Mouse (Mus musculus): ENCODE data around the gene Panx3. TPM values are rescaled to one million over a fixed set of nuclear protein-coding genes. Genes with fewer than 3 reads are reported as not detected.
A peak's percentile ranks its signal among the peaks of the same experiment; 100 is the strongest.

Panx3 gene
- polyA plus RNA-seq, 1 experiment from 2014 or later: not detected

- no peaks in the 10 kb centered on the region for H3K4me1 ChIP-seq (ENCODE audit: control insufficient read depth, insufficient read depth, low read length)
- H3K27me3 ChIP-seq (replicated peaks; ENCODE audit: control insufficient read depth, insufficient read depth, low read length): no peaks in the 10 kb centered on the region
- WGBS: 84% methylated on average over 3 of the region's 3 CpGs
- no peak overlapping the region for H3K4me2 ChIP-seq (ENCODE audit: low read depth, low read length)
- no peak for ATAC-seq
- H3K36me3 ChIP-seq (ENCODE audit: control insufficient read depth, insufficient read depth, low read length): no peaks in the 10 kb centered on the region
- no peak overlapping the region for H3K9ac ChIP-seq (ENCODE audit: low read depth, low read length)
- H3K9me3 ChIP-seq (ENCODE audit: control insufficient read depth, low read length): no peaks in the 10 kb centered on the region
- H3K4me3 ChIP-seq (ENCODE audit: low read length): no peak overlapping the region
- H3K27ac ChIP-seq (ENCODE audit: low read length): no peak overlapping the region
Measured at GRCm38 (mm10) chr9:37638721-37639120, 30.3 kb downstream of the Panx3 start.

GRCm38 (mm10) chr9:37636800-37637542, 32.1 kb downstream of the Panx3 start:
- ATAC-seq: no peak
- Histone ChIP-seq H3K4me2 (ENCODE audit: low read depth, low read length) (no peak overlapping the region), H3K4me1 (ENCODE audit: control insufficient read depth, insufficient read depth, low read length) (no peaks in the 10 kb centered on the region), H3K27ac (ENCODE audit: low read length) (no peak overlapping the region), H3K9me3 (ENCODE audit: control insufficient read depth, low read length) (no peaks in the 10 kb centered on the region), H3K4me3 (ENCODE audit: low read length) (no peak overlapping the region), H3K36me3 (ENCODE audit: control insufficient read depth, insufficient read depth, low read length) (no peaks in the 10 kb centered on the region), H3K27me3 (replicated peaks; ENCODE audit: control insufficient read depth, insufficient read depth, low read length) (no peaks in the 10 kb centered on the region), H3K9ac (ENCODE audit: low read depth, low read length) (no peak overlapping the region)
- WGBS: 50% methylated on average over 6 of the region's 6 CpGs

- WGBS: 18% methylated on average over 7 of the region's 7 CpGs
- no peak overlapping the region for H3K4me3 ChIP-seq (ENCODE audit: low read length)
- no peak overlapping the region for H3K9ac ChIP-seq (ENCODE audit: low read depth, low read length)
- no peaks in the 10 kb centered on the region for H3K4me1 ChIP-seq (ENCODE audit: control insufficient read depth, insufficient read depth, low read length)
- H3K27ac ChIP-seq (ENCODE audit: low read length): no peak overlapping the region
- ATAC-seq: no peak
- H3K4me2 ChIP-seq (ENCODE audit: low read depth, low read length): no peak overlapping the region
- H3K9me3 ChIP-seq (ENCODE audit: control insufficient read depth, low read length): no peaks in the 10 kb centered on the region
- H3K36me3 ChIP-seq (ENCODE audit: control insufficient read depth, insufficient read depth, low read length): no peaks in the 10 kb centered on the region
- no peaks in the 10 kb centered on the region for H3K27me3 ChIP-seq (replicated peaks; ENCODE audit: control insufficient read depth, insufficient read depth, low read length)
Measured at GRCm38 (mm10) chr9:37636335-37636734, 32.7 kb downstream of the Panx3 start.

- H3K4me2 ChIP-seq (ENCODE audit: low read depth, low read length): no peak overlapping the region
- no peaks in the 10 kb centered on the region for H3K9me3 ChIP-seq (ENCODE audit: control insufficient read depth, low read length)
- no peak overlapping the region for H3K27ac ChIP-seq (ENCODE audit: low read length)
- ATAC-seq: no peak
- no peaks in the 10 kb centered on the region for H3K27me3 ChIP-seq (replicated peaks; ENCODE audit: control insufficient read depth, insufficient read depth, low read length)
- no peaks in the 10 kb centered on the region for H3K36me3 ChIP-seq (ENCODE audit: control insufficient read depth, insufficient read depth, low read length)
- H3K4me3 ChIP-seq (ENCODE audit: low read length): no peak overlapping the region
- H3K9ac ChIP-seq (ENCODE audit: low read depth, low read length): no peak overlapping the region
- 90% methylated on average over 3 of the region's 3 CpGs for WGBS
- no peaks in the 10 kb centered on the region for H3K4me1 ChIP-seq (ENCODE audit: control insufficient read depth, insufficient read depth, low read length)
Measured at GRCm38 (mm10) chr9:37634269-37634668, 34.8 kb downstream of the Panx3 start.

GRCm38 (mm10) chr9:37632305-37632704, 36.7 kb downstream of the Panx3 start:
- WGBS: 79% methylated on average over 2 of the region's 2 CpGs
- H3K9me3 ChIP-seq (ENCODE audit: control insufficient read depth, low read length): no peaks in the 10 kb centered on the region
- H3K9ac ChIP-seq (ENCODE audit: low read depth, low read length): no peak overlapping the region
- H3K4me1 ChIP-seq (ENCODE audit: control insufficient read depth, insufficient read depth, low read length): no peaks in the 10 kb centered on the region
- H3K4me3 ChIP-seq (ENCODE audit: low read length): no peak overlapping the region
- no peak overlapping the region for H3K27ac ChIP-seq (ENCODE audit: low read length)
- no peak overlapping the region for H3K4me2 ChIP-seq (ENCODE audit: low read depth, low read length)
- H3K36me3 ChIP-seq (ENCODE audit: control insufficient read depth, insufficient read depth, low read length): no peaks in the 10 kb centered on the region
- no peak for ATAC-seq
- no peaks in the 10 kb centered on the region for H3K27me3 ChIP-seq (replicated peaks; ENCODE audit: control insufficient read depth, insufficient read depth, low read length)

GRCm38 (mm10) chr9:37629941-37630340, 39.1 kb downstream of the Panx3 start:
- Histone ChIP-seq H3K27me3 (replicated peaks; ENCODE audit: control insufficient read depth, insufficient read depth, low read length) (no peaks in the 10 kb centered on the region), H3K4me1 (ENCODE audit: control insufficient read depth, insufficient read depth, low read length) (no peaks in the 10 kb centered on the region), H3K4me3 (ENCODE audit: low read length) (no peak overlapping the region), H3K9me3 (ENCODE audit: control insufficient read depth, low read length) (no peaks in the 10 kb centered on the region), H3K4me2 (ENCODE audit: low read depth, low read length) (no peak overlapping the region), H3K36me3 (ENCODE audit: control insufficient read depth, insufficient read depth, low read length) (no peaks in the 10 kb centered on the region), H3K27ac (ENCODE audit: low read length) (no peak overlapping the region), H3K9ac (ENCODE audit: low read depth, low read length) (no peak overlapping the region)
- WGBS: 83% methylated on average over 2 of the region's 2 CpGs
- ATAC-seq: no peak

- Histone ChIP-seq H3K4me3 (ENCODE audit: low read length) (no peak overlapping the region), H3K4me2 (ENCODE audit: low read depth, low read length) (no peak overlapping the region), H3K4me1 (ENCODE audit: control insufficient read depth, insufficient read depth, low read length) (no peaks in the 10 kb centered on the region), H3K27me3 (replicated peaks; ENCODE audit: control insufficient read depth, insufficient read depth, low read length) (no peaks in the 10 kb centered on the region), H3K9me3 (ENCODE audit: control insufficient read depth, low read length) (no peaks in the 10 kb centered on the region), H3K36me3 (ENCODE audit: control insufficient read depth, insufficient read depth, low read length) (no peaks in the 10 kb centered on the region), H3K9ac (ENCODE audit: low read depth, low read length) (no peak overlapping the region), H3K27ac (ENCODE audit: low read length) (no peak overlapping the region)
- ATAC-seq: no peak
- 68% methylated on average over 4 of the region's 4 CpGs for WGBS
Measured at GRCm38 (mm10) chr9:37628581-37628980, 40.5 kb downstream of the Panx3 start.

GRCm38 (mm10) chr9:37627263-37627662, 41.8 kb downstream of the Panx3 start:
- no peak for ATAC-seq
- 98% methylated on average over 1 of the region's 1 CpGs for WGBS

GRCm38 (mm10) chr9:37626103-37626567, 42.9 kb downstream of the Panx3 start:
- peak; percentile 87 for ATAC-seq
- 16% methylated on average over 3 of the region's 3 CpGs for WGBS
- no peak overlapping the region for H3K4me2 ChIP-seq (ENCODE audit: low read depth, low read length)

More at GRCm38 (mm10) chr9:37627263-37627662, 41.8 kb downstream of the Panx3 start:
- Histone ChIP-seq H3K36me3 (ENCODE audit: control insufficient read depth, insufficient read depth, low read length) (no peaks in the 10 kb centered on the region), H3K4me1 (ENCODE audit: control insufficient read depth, insufficient read depth, low read length) (no peaks in the 10 kb centered on the region), H3K27ac (ENCODE audit: low read length) (no peak overlapping the region), H3K9me3 (ENCODE audit: control insufficient read depth, low read length) (no peaks in the 10 kb centered on the region), H3K4me3 (ENCODE audit: low read length) (no peak overlapping the region), H3K27me3 (replicated peaks; ENCODE audit: control insufficient read depth, insufficient read depth, low read length) (no peaks in the 10 kb centered on the region), H3K4me2 (ENCODE audit: low read depth, low read length) (no peak overlapping the region), H3K9ac (ENCODE audit: low read depth, low read length) (no peak overlapping the region)

GRCm38 (mm10) chr9:37625641-37626040, 43.4 kb downstream of the Panx3 start:
- peak; percentile 52 for ATAC-seq
- H3K27me3 ChIP-seq (replicated peaks; ENCODE audit: control insufficient read depth, insufficient read depth, low read length): no peaks in the 10 kb centered on the region
- H3K27ac ChIP-seq (ENCODE audit: low read length): no peak overlapping the region
- WGBS: 51% methylated on average over 7 of the region's 7 CpGs
- H3K4me3 ChIP-seq (ENCODE audit: low read length): no peak overlapping the region
- H3K4me2 ChIP-seq (ENCODE audit: low read depth, low read length): no peak overlapping the region
- no peaks in the 10 kb centered on the region for H3K9me3 ChIP-seq (ENCODE audit: control insufficient read depth, low read length)
- no peaks in the 10 kb centered on the region for H3K4me1 ChIP-seq (ENCODE audit: control insufficient read depth, insufficient read depth, low read length)
- no peaks in the 10 kb centered on the region for H3K36me3 ChIP-seq (ENCODE audit: control insufficient read depth, insufficient read depth, low read length)
- H3K9ac ChIP-seq (ENCODE audit: low read depth, low read length): no peak overlapping the region

More at GRCm38 (mm10) chr9:37626103-37626567, 42.9 kb downstream of the Panx3 start:
- no peaks in the 10 kb centered on the region for H3K9me3 ChIP-seq (ENCODE audit: control insufficient read depth, low read length)
- no peak overlapping the region for H3K4me3 ChIP-seq (ENCODE audit: low read length)
- no peaks in the 10 kb centered on the region for H3K36me3 ChIP-seq (ENCODE audit: control insufficient read depth, insufficient read depth, low read length)
- H3K9ac ChIP-seq (ENCODE audit: low read depth, low read length): no peak overlapping the region
- no peak overlapping the region for H3K27ac ChIP-seq (ENCODE audit: low read length)
- H3K4me1 ChIP-seq (ENCODE audit: control insufficient read depth, insufficient read depth, low read length): no peaks in the 10 kb centered on the region
- H3K27me3 ChIP-seq (replicated peaks; ENCODE audit: control insufficient read depth, insufficient read depth, low read length): no peaks in the 10 kb centered on the region
